Mouse (Mus musculus) adrenal gland, postnatal 36 days (tissue): ENCODE data around the gene Kcnk5. TPM values are rescaled to one million over a fixed set of nuclear protein-coding genes. Genes with fewer than 3 reads are reported as not detected.

Source experiments
- DNase-seq, 2 experiments: peaks; one replicate each; pipeline ENCODE4 v3.0.0; 2021; ENCODE audit warnings: mixed read lengths in 1 of 2
- long read RNA-seq, 2 experiments: library from polyadenylated mRNA; stranded (forward); transcript quantifications; one replicate each; pipeline ENCODE4 v2.0.0; 2021; ENCODE audit warnings: borderline sequencing depth in 2 of 2
- total RNA-seq, 2 experiments: library from RNA; stranded (reverse); gene quantifications; 2 replicates each; pipeline ENCODE4 v1.2.3; 2021

Gene Kcnk5
- total RNA-seq: 10 to 100 TPM in 1 of 2 experiments, 1 to 10 TPM in 1; 8.6 to 13.9 TPM
- long read RNA-seq, experiment 1, partial matches to known transcripts: 0 of 6 reads
- long read RNA-seq, experiment 1, other reads (novel, unspliced or antisense): 3 of 6 reads
- long read RNA-seq, experiment 2: 0 reads

GRCm38 (mm10) chr14:20181466-20181921, at the start of gene Kcnk5:
Kcnk5 (minus strand) TSS chr14:20181809.
- peak; percentile 96 for DNase-seq

GRCm38 (mm10) chr14:20230063-20230491, 48.5 kb upstream of the Kcnk5 start:
- DNase-seq: no peak

- no peak for DNase-seq
Measured at GRCm38 (mm10) chr14:20229437-20229836, 47.8 kb upstream of the Kcnk5 start.

- DNase-seq: peak; percentile 79 to 81
Measured at GRCm38 (mm10) chr14:20228336-20228735, 46.7 kb upstream of the Kcnk5 start.

GRCm38 (mm10) chr14:20226982-20227381, 45.4 kb upstream of the Kcnk5 start:
- DNase-seq: no peak

GRCm38 (mm10) chr14:20226488-20226887, 44.9 kb upstream of the Kcnk5 start:
- DNase-seq: no peak

- no peak for DNase-seq
Measured at GRCm38 (mm10) chr14:20225525-20225924, 43.9 kb upstream of the Kcnk5 start.

- DNase-seq: peak in 1 of 2 experiments; percentile 29
Measured at GRCm38 (mm10) chr14:20224576-20225218, 43.1 kb upstream of the Kcnk5 start.

GRCm38 (mm10) chr14:20224163-20224562, 42.6 kb upstream of the Kcnk5 start:
- peak; percentile 34 to 66 for DNase-seq

- no peak for DNase-seq
Measured at GRCm38 (mm10) chr14:20223253-20223652, 41.6 kb upstream of the Kcnk5 start.

GRCm38 (mm10) chr14:20221083-20221482, 39.5 kb upstream of the Kcnk5 start:
- DNase-seq: no peak

GRCm38 (mm10) chr14:20219849-20220248, 38.2 kb upstream of the Kcnk5 start:
- no peak for DNase-seq

- no peak for DNase-seq
Measured at GRCm38 (mm10) chr14:20217299-20217864, 35.8 kb upstream of the Kcnk5 start.

GRCm38 (mm10) chr14:20216561-20217298, 35.1 kb upstream of the Kcnk5 start:
- DNase-seq: no peak

- DNase-seq: no peak
Measured at GRCm38 (mm10) chr14:20215826-20216225, 34.2 kb upstream of the Kcnk5 start.

- no peak for DNase-seq
Measured at GRCm38 (mm10) chr14:20214125-20214524, 32.5 kb upstream of the Kcnk5 start.

- DNase-seq: no peak
Measured at GRCm38 (mm10) chr14:20211754-20212601, 30.4 kb upstream of the Kcnk5 start.

GRCm38 (mm10) chr14:20209926-20210325, 28.3 kb upstream of the Kcnk5 start:
- DNase-seq: no peak

GRCm38 (mm10) chr14:20208435-20208834, 26.8 kb upstream of the Kcnk5 start:
- DNase-seq: no peak

GRCm38 (mm10) chr14:20205747-20206146, 24.1 kb upstream of the Kcnk5 start:
- no peak for DNase-seq

- no peak for DNase-seq
Measured at GRCm38 (mm10) chr14:20203301-20203700, 21.7 kb upstream of the Kcnk5 start.

GRCm38 (mm10) chr14:20202655-20203181, 21.1 kb upstream of the Kcnk5 start:
- DNase-seq: no peak
